ENCODE assay signal across 9 mouse cellular contexts in genomic region chr1:75290582-75290981, GRCm38 (mm10). TPM values are rescaled to one million over a fixed set of nuclear protein-coding genes. Genes with fewer than 3 reads are reported as not detected.
DNase-seq lines count a peak whose midpoint lies in the region; ATAC-seq and TF ChIP-seq lines count a peak whose summit lies in the region.
"Had no signal": no experiment of that assay in that cellular context is flagged by ENCODE, and none has a peak within 500 bp of the region (broad histone marks: within the 10 kb centered on the region; RNA-seq: fewer than 3 reads in every experiment).

No protein-coding gene starts in this region.

- TF ChIP-seq CTCF in left cerebral cortex, adult 2 months (IDR thresholded peaks at IDR 0.05): peak; percentile 73
- TF ChIP-seq CTCF in stomach, postnatal 0 days (IDR thresholded peaks at IDR 0.05; ENCODE audit: low read depth): peak; percentile 62

- H3K9me3 ChIP-seq in stomach, postnatal 0 days (ENCODE audit: control insufficient read depth, low read length): no peaks in the 10 kb centered on the region
- H3K9me3 ChIP-seq: liver, embryonic 13.5 days had no signal

- no peak for TF ChIP-seq EP300 in stomach, postnatal 0 days (optimal IDR thresholded peaks at IDR 0.05)

- no peak for ATAC-seq in stomach, postnatal 0 days (ENCODE audit: low FRiP score, low TSS enrichment)
- ATAC-seq in activated CD4-positive, CD25-positive, alpha-beta regulatory T cell, adult 4 months: no peak

- H3K9ac ChIP-seq in stomach, postnatal 0 days (ENCODE audit: low read length): no peak overlapping the region
- H3K9ac ChIP-seq: liver, embryonic 13.5 days had no signal

- peak; percentile 5 to 44 for DNase-seq in adrenal gland, postnatal 36 days
- DNase-seq in adrenal gland, adult 18-20 months (ENCODE audit: low spot score in 2 of 2): no peak
- DNase-seq in lung, postnatal 14 days: peak; percentile 14
- no peak for DNase-seq in lung, postnatal 4 days
- DNase-seq in embryo, embryonic 11 days: peak; percentile 55
- peak; percentile 51 to 69 for DNase-seq in left cerebral cortex, adult 2 months (ENCODE audit: extremely low spot score in 1 of 2, low spot score in 2 of 2)
- no peak for DNase-seq in stomach, postnatal 0 days (ENCODE audit: low spot score)
- DNase-seq: liver, embryonic 13.5 days had no signal

- H3K4me2 ChIP-seq in stomach, postnatal 0 days (replicated peaks; ENCODE audit: low read depth): no peak overlapping the region
- H3K4me2 ChIP-seq: liver, embryonic 13.5 days had no signal

- H3K27me3 ChIP-seq in stomach, postnatal 0 days (ENCODE audit: control insufficient read depth, insufficient read depth, low read length): no peaks in the 10 kb centered on the region
- H3K27me3 ChIP-seq: liver, embryonic 13.5 days had no signal

- H3K27ac ChIP-seq in left cerebral cortex, adult 2 months: peak overlapping the region; percentile 69; the same call in 1 of the 2 replicates
- H3K27ac ChIP-seq in stomach, postnatal 0 days (replicated peaks): no peak overlapping the region
- H3K27ac ChIP-seq: liver, embryonic 13.5 days had no signal

- peaks cover 3% of the 10 kb centered on the region; the same call in 1 of the 2 replicates for H3K4me1 ChIP-seq in stomach, postnatal 0 days (replicated peaks; ENCODE audit: control insufficient read depth, insufficient read depth)
- H3K4me1 ChIP-seq: liver, embryonic 13.5 days had no signal

- no peak overlapping the region for H3K4me3 ChIP-seq in left cerebral cortex, adult 2 months
- H3K4me3 ChIP-seq in stomach, postnatal 0 days (ENCODE audit: low read depth, low read length): no peak overlapping the region
- H3K4me3 ChIP-seq: liver, embryonic 13.5 days had no signal

- no peaks in the 10 kb centered on the region for H3K36me3 ChIP-seq in stomach, postnatal 0 days (ENCODE audit: control insufficient read depth, insufficient read depth, low read length)
- H3K36me3 ChIP-seq: liver, embryonic 13.5 days had no signal

- intact Hi-C loops in left cerebral cortex, adult 2 months (cut with DNase I): loop anchor here (2.0 kb wide), 2 partner anchors 28 to 36 kb away; no protein-coding TSS in a partner anchor

RNA-seq across cellular contexts. Expression of gene Resp18, which starts 12.4 kb away (rescaled TPM):
- total RNA-seq in adrenal gland, postnatal 36 days (2021): 100 to 1,000 TPM in 1 of 2 experiments, 10 to 100 TPM in 1; 90.7 to 118 TPM
- total RNA-seq in adrenal gland, adult 18-20 months (2021): 100 to 1,000 TPM; 141 to 165 TPM
- total RNA-seq in left cerebral cortex, adult 2 months (2021): 100 to 1,000 TPM; 144 to 184 TPM
- polyA plus RNA-seq in stomach, postnatal 0 days (2015; fragmentation: Nextera tagmentation; extraction: Ambion mirVana): 7.7 and 8.7 TPM in 2 replicates
- not detected for polyA plus RNA-seq in activated CD4-positive, CD25-positive, alpha-beta regulatory T cell, adult 4 months (2017; shearing (Covaris generic))
- polyA plus RNA-seq: liver, embryonic 13.5 days had no signal

RNA-seq across cellular contexts. Expression of gene Ptprn, which starts 26.3 kb away (rescaled TPM):
- 10 to 100 TPM; 38.2 to 54.2 TPM for total RNA-seq in adrenal gland, postnatal 36 days (2021)
- total RNA-seq in adrenal gland, adult 18-20 months (2021): 10 to 100 TPM; 51.0 to 59.5 TPM
- total RNA-seq in left cerebral cortex, adult 2 months (2021): 100 to 1,000 TPM; 507 to 550 TPM
- polyA plus RNA-seq in stomach, postnatal 0 days (2015; fragmentation: Nextera tagmentation; extraction: Ambion mirVana): 2.3 and 2.5 TPM in 2 replicates
- under 1 TPM; 0.37 to 0.47 TPM for polyA plus RNA-seq in activated CD4-positive, CD25-positive, alpha-beta regulatory T cell, adult 4 months (2017; shearing (Covaris generic))

RNA-seq across cellular contexts. Expression of gene Dnpep, which starts 27.2 kb away (rescaled TPM):
- 100 to 1,000 TPM in 1 of 2 experiments, 10 to 100 TPM in 1; 88.1 to 112 TPM for total RNA-seq in adrenal gland, postnatal 36 days (2021)
- total RNA-seq in adrenal gland, adult 18-20 months (2021): 10 to 100 TPM; 90.1 to 90.6 TPM
- total RNA-seq in left cerebral cortex, adult 2 months (2021): 10 to 100 TPM; 49.4 to 53.0 TPM
- polyA plus RNA-seq in stomach, postnatal 0 days (2015; fragmentation: Nextera tagmentation; extraction: Ambion mirVana): 104 and 108 TPM in 2 replicates
- polyA plus RNA-seq in activated CD4-positive, CD25-positive, alpha-beta regulatory T cell, adult 4 months (2017; shearing (Covaris generic)): 10 to 100 TPM; 57.0 to 64.9 TPM

RNA-seq across cellular contexts. Expression of gene Dnajb2, which starts 54.4 kb away (rescaled TPM):
- 100 to 1,000 TPM in 1 of 2 experiments, 10 to 100 TPM in 1; 67.9 to 138 TPM for total RNA-seq in adrenal gland, postnatal 36 days (2021)
- total RNA-seq in adrenal gland, adult 18-20 months (2021): 100 to 1,000 TPM; 118 to 204 TPM
- 100 to 1,000 TPM in 1 of 2 experiments, 10 to 100 TPM in 1; 93.6 to 102 TPM for total RNA-seq in left cerebral cortex, adult 2 months (2021)
- 24.2 and 25.8 TPM in 2 replicates for polyA plus RNA-seq in stomach, postnatal 0 days (2015; fragmentation: Nextera tagmentation; extraction: Ambion mirVana)
- 1 to 10 TPM; 5.9 to 7.1 TPM for polyA plus RNA-seq in activated CD4-positive, CD25-positive, alpha-beta regulatory T cell, adult 4 months (2017; shearing (Covaris generic))

RNA-seq across cellular contexts. Expression of gene A630095N17Rik, which starts 58.7 kb away (rescaled TPM):
- not detected for total RNA-seq in adrenal gland, postnatal 36 days (2021)
- total RNA-seq in adrenal gland, adult 18-20 months (2021): not detected
- total RNA-seq in left cerebral cortex, adult 2 months (2021): not detected
- 0.25 TPM in 1 of 2 replicates, not detected in the other for polyA plus RNA-seq in stomach, postnatal 0 days (2015; fragmentation: Nextera tagmentation; extraction: Ambion mirVana)
- polyA plus RNA-seq in activated CD4-positive, CD25-positive, alpha-beta regulatory T cell, adult 4 months (2017; shearing (Covaris generic)): not detected
- polyA plus RNA-seq: liver, embryonic 13.5 days had no signal

Comparison
In these comparisons a context has a peak if more than half of its experiments do, and no peak if none do; other contexts are left out.
1. DNase-seq: peak in adrenal gland, postnatal 36 days (2 of 2), lung, postnatal 14 days (single experiment), embryo, embryonic 11 days (single experiment) and left cerebral cortex, adult 2 months (2 of 2); none in adrenal gland, adult 18-20 months (0 of 2), lung, postnatal 4 days (0 of 2) and stomach, postnatal 0 days (single experiment).
2. RNA of gene Ptprn, which starts 26.3 kb away (total RNA-seq): 507 to 550 TPM in left cerebral cortex, adult 2 months; 51.0 to 59.5 TPM in adrenal gland, adult 18-20 months and 38.2 to 54.2 TPM in adrenal gland, postnatal 36 days; every median in the first group is over 4 times any median in the second.